Mouse (Mus musculus) kidney, embryonic 16.5 days (tissue): ENCODE results near the gene Gm4707. TPM values are rescaled to one million over a fixed set of nuclear protein-coding genes. Genes with fewer than 3 reads are reported as not detected.
"Not testable (repeated sequence)": the region's sequence is repeated elsewhere in the genome, so short reads cannot be mapped to it uniquely, and the experiment has no call there.

Source experiments
- ATAC-seq: fragments of 200-750 bp; cut with Nextera tagmentation; 2 replicates; pipeline ENCODE4 v1.8.0; 2017; ENCODE audit warnings: moderate TSS enrichment; ENCODE audit not compliant: low FRiP score, low TSS enrichment
- H3K27ac ChIP-seq: fragments of 300-500 bp; sonication (generic); 2 replicates; pipeline ENCODE4 v1.5.1; 2014; ENCODE audit warnings: low read length
- H3K27me3 ChIP-seq: fragments of 300-500 bp; sonication (generic); 2 replicates; pipeline ENCODE4 v1.6.1; 2014; ENCODE audit warnings: low read length, control low read depth, mixed read lengths; ENCODE audit not compliant: insufficient read depth
- H3K36me3 ChIP-seq: fragments of 300-500 bp; sonication (generic); 2 replicates; pipeline ENCODE4 v1.6.1; 2014; ENCODE audit warnings: low read length, control low read depth, mixed read lengths; ENCODE audit not compliant: insufficient read depth
- H3K4me1 ChIP-seq: fragments of 300-500 bp; sonication (generic); 2 replicates; pipeline ENCODE4 v1.6.1; 2014; ENCODE audit warnings: low read length, control low read depth, mixed read lengths; ENCODE audit not compliant: insufficient read depth
- H3K4me2 ChIP-seq: fragments of 300-500 bp; sonication (generic); replicated peaks from 2 replicates; pipeline ENCODE4 v1.6.1; 2014; ENCODE audit warnings: low read depth, low read length
- H3K4me3 ChIP-seq: fragments of 300-500 bp; sonication (generic); 2 replicates; pipeline ENCODE4 v1.5.1; 2014; ENCODE audit warnings: mild to moderate bottlenecking, low read length
- H3K9ac ChIP-seq: fragments of 300-500 bp; sonication (generic); replicated peaks from 2 replicates; pipeline ENCODE4 v1.6.1; 2014; ENCODE audit warnings: low read length
- H3K9me3 ChIP-seq: fragments of 300-500 bp; sonication (generic); 2 replicates; pipeline ENCODE4 v1.6.1; 2016; ENCODE audit warnings: low read length, control low read depth
- WGBS: fragments of 180-500 bp; shearing (Covaris S2); extraction: QIAGEN DNeasy Blood & Tissue Kit; methylation state at CpG from one replicate; pipeline ENCODE4 v1.1.7; 2014; 5-methylcytosine and 5-hydroxymethylcytosine counted together
- polyA plus RNA-seq: library from polyadenylated mRNA; unstranded; fragments of >200 nt; fragmentation: Nextera tagmentation; extraction: Ambion mirVana; gene quantifications from 2 replicates; pipeline ENCODE4 v1.2.1, GENCODE M21; 2015

Gm4707 gene
- polyA plus RNA-seq, 1 experiment from 2014 or later, result 2.7 TPM

DNA sequence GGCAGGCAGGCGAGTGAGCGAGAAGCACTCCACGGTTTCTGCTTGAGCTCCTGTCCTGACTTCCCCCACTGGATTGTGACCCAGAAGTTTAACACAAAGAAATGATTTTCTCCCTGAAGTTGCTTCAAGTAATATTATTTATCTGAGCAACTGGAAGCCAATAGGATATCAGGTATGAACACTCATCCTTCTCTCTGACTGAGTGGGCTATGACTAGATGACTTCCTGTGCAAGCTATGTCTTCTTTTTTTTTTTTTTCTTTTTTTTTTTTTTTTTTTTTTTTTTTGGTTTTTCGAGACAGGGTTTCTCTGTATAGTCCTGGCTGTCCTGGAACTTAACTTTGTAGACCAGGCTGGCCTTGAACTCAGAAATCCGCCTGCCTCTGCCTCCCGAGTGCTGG is 2.4 kb downstream of the Gm4707 start:
- peaks cover 31% of the 10 kb centered on the region for H3K36me3 ChIP-seq
- H3K4me3 ChIP-seq, H3K27me3 ChIP-seq, H3K4me2 ChIP-seq, H3K27ac ChIP-seq, H3K9ac ChIP-seq, ATAC-seq, H3K9me3 ChIP-seq, H3K4me1 ChIP-seq: not testable (repeated sequence)
- WGBS, result 89% methylated on average over 6 of the region's 6 CpGs

DNA sequence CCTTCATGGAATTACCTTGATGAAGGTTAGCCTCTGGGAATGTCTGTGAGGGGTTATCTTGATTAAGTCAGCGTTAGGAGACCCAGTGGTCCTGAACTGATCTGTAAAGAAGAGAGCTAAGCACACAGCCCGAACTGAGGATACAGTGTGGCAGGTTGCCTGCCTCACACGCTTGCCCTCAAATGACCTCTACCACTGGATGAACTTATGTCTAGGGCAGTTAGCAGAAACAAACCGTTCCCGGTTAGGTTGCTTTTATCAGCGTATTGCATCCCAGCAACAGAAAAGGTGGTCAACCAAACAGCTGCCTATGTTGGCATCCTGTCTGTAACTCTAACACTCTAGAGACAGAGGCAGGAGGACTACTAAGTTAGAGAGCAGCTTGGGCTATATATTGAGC is 14.5 kb downstream of the Gm4707 start:
- Histone ChIP-seq H3K9me3 (no peaks in the 10 kb centered on the region), H3K4me2 (no peak overlapping the region), H3K4me3 (no peak overlapping the region), H3K9ac (no peak overlapping the region), H3K27me3 (no peaks in the 10 kb centered on the region), H3K36me3 (peaks cover 29% of the 10 kb centered on the region), H3K4me1 (no peaks in the 10 kb centered on the region), H3K27ac (no peak overlapping the region)
- no peak for ATAC-seq
- WGBS, result 94% methylated on average over 6 of the region's 6 CpGs

DNA sequence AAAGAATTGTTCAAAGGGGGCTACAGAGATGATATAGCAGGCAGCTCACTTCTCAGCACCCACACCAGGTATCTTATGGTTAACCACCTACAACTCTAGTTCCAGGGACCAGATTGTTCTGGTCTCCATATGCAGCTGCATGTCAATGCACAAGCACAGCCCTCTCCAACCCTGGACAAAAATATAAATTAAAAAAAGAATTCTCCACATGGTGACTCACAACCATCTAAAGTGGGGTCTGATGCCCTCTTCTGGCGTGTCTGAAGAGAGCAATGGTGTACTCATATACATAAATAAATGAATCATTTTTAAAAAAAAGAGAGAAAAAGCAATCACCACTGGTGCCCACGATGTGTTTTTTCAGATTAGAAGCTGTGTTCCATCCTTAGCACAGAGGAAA is 15.0 kb downstream of the Gm4707 start:
- H3K4me3 ChIP-seq, result no peak overlapping the region
- H3K27me3 ChIP-seq, result no peaks in the 10 kb centered on the region
- WGBS, result 86% methylated on average over 2 of the region's 2 CpGs
- H3K27ac ChIP-seq, result no peak overlapping the region
- ATAC-seq, result no peak
- H3K4me1 ChIP-seq, result no peaks in the 10 kb centered on the region
- H3K9me3 ChIP-seq, result no peaks in the 10 kb centered on the region
- H3K4me2 ChIP-seq, result no peak overlapping the region
- no peak overlapping the region for H3K9ac ChIP-seq
- peaks cover 32% of the 10 kb centered on the region for H3K36me3 ChIP-seq

GRCm38 (mm10) chr17:71444126-71444525 is 15.6 kb downstream of the Gm4707 start:
- no peak for ATAC-seq
- Histone ChIP-seq H3K27me3 (no peaks in the 10 kb centered on the region), H3K4me2 (no peak overlapping the region), H3K4me1 (no peaks in the 10 kb centered on the region), H3K9me3 (no peaks in the 10 kb centered on the region), H3K4me3 (no peak overlapping the region), H3K36me3 (peaks cover 32% of the 10 kb centered on the region), H3K27ac (no peak overlapping the region), H3K9ac (no peak overlapping the region)
- 85% methylated on average over 3 of the region's 3 CpGs for WGBS

GRCm38 (mm10) chr17:71443273-71443672 is 16.4 kb downstream of the Gm4707 start:
- no peak overlapping the region for H3K27ac ChIP-seq
- ATAC-seq, result no peak
- no peaks in the 10 kb centered on the region for H3K27me3 ChIP-seq
- no peaks in the 10 kb centered on the region for H3K4me1 ChIP-seq
- H3K9ac ChIP-seq, result no peak overlapping the region
- whole genome bisulfite sequencing, result 89% methylated on average over 6 of the region's 6 CpGs
- peaks cover 32% of the 10 kb centered on the region for H3K36me3 ChIP-seq
- H3K4me2 ChIP-seq, result no peak overlapping the region
- no peak overlapping the region for H3K4me3 ChIP-seq
- H3K9me3 ChIP-seq, result no peaks in the 10 kb centered on the region

GRCm38 (mm10) chr17:71422502-71422901 is 37.2 kb downstream of the Gm4707 start:
- Histone ChIP-seq H3K9me3 (peaks cover 14% of the 10 kb centered on the region), H3K36me3 (peaks cover 50% of the 10 kb centered on the region)
- not testable (repeated sequence) for H3K27ac ChIP-seq, H3K4me3 ChIP-seq, H3K9ac ChIP-seq, H3K4me2 ChIP-seq, ATAC-seq, H3K4me1 ChIP-seq, H3K27me3 ChIP-seq
- WGBS, result 98% methylated on average over 2 of the region's 2 CpGs

DNA sequence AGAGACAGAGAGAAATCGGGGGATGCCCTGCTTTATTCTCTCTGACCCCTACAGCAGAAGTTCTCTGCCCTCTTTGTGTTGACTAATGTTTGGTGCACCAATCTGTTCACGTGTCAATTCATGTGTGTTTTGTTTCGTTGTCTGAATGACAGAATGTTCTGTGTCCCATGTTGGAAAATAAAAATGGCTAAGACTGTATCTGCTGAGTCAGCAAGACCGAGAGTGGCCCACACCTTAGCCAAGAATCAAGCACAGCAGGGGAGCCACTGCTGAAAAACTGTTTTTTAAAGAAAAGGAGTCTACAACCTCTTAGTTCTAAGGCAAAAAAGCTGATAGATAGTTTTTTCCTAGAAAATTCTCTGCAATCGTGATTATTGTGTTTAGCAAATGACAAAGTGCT is 40.3 kb downstream of the Gm4707 start:
- H3K4me2 ChIP-seq, H3K9ac ChIP-seq, H3K27me3 ChIP-seq, H3K4me1 ChIP-seq, ATAC-seq, H3K27ac ChIP-seq, H3K4me3 ChIP-seq: not testable (repeated sequence)
- WGBS, result 88% methylated on average over 5 of the region's 5 CpGs
- H3K9me3 ChIP-seq, result peaks cover 14% of the 10 kb centered on the region
- peaks cover 39% of the 10 kb centered on the region for H3K36me3 ChIP-seq

- Histone ChIP-seq H3K9me3 (peaks cover 7% of the 10 kb centered on the region), H3K36me3 (peaks cover 28% of the 10 kb centered on the region), H3K4me1 (no peaks in the 10 kb centered on the region), H3K9ac (no peak overlapping the region), H3K27ac (no peak overlapping the region), H3K4me3 (no peak overlapping the region), H3K4me2 (no peak overlapping the region), H3K27me3 (no peaks in the 10 kb centered on the region)
- no peak for ATAC-seq
- WGBS, result 91% methylated on average over 1 of the region's 1 CpGs
Measured at GRCm38 (mm10) chr17:71417008-71417407, 42.7 kb downstream of the Gm4707 start.

Other genes starting within 250 kb of the Gm4707 start
- gene Emilin2, start 147.9 kb downstream of the Gm4707 start, polyA plus RNA-seq, result 2.7 and 2.8 TPM in 2 replicates
- 54.7 and 69.7 TPM in 2 replicates for gene Smchd1, start 15.4 kb upstream of the Gm4707 start, polyA plus RNA-seq
- 50.7 and 51.2 TPM in 2 replicates for gene Ndc80, start 66.9 kb upstream of the Gm4707 start, polyA plus RNA-seq
- 0.59 and 0.63 TPM in 2 replicates for gene Spdya, start 92.1 kb upstream of the Gm4707 start, polyA plus RNA-seq
- 89.5 and 92.1 TPM in 2 replicates for gene Wdr43, start 156.0 kb upstream of the Gm4707 start, polyA plus RNA-seq
- gene Togaram2, start 213.3 kb upstream of the Gm4707 start, polyA plus RNA-seq, result 0.08 and 0.25 TPM in 2 replicates